7 mouse cellular contexts compared by ENCODE assay signal in the genomic region with DNA sequence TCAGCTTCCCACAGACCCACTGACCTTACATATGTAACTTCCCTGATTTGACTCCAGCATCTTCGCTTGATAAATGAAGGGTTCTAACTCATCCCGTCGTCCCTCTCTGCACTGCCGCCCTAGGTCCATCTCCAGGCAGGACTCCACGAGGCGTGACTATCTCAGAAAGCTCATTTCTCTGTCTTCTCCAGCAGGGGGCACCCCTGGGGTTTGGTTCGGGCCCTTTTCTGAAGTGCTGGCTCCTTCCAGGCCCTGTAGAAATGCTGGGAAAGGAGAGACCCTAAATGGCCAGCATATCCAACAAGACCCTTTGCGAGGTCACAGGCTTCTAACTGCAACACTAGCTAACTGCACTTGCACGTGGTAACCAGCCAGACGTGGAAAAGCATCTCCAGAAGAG. TPM values are rescaled to one million over a fixed set of nuclear protein-coding genes. Genes with fewer than 3 reads are reported as not detected.
DNase-seq lines count a peak whose midpoint lies in the region; ATAC-seq and TF ChIP-seq lines count a peak whose summit lies in the region.

No protein-coding gene starts in this region.

- no peaks in the 10 kb centered on the region for H3K36me3 ChIP-seq in hindbrain, embryonic 14.5 days (replicated peaks; ENCODE audit: control insufficient read depth, insufficient read depth)
- H3K36me3 ChIP-seq in midbrain, embryonic 11.5 days (ENCODE audit: control insufficient read depth, insufficient read depth, low read length): no peaks in the 10 kb centered on the region

- peaks cover 6% of the 10 kb centered on the region; the same call in 1 of the 2 replicates for H3K9me3 ChIP-seq in hindbrain, embryonic 14.5 days (ENCODE audit: control insufficient read depth, low read length)
- H3K9me3 ChIP-seq in midbrain, embryonic 11.5 days (ENCODE audit: control insufficient read depth, low read length): no peaks in the 10 kb centered on the region

- intact Hi-C loops in left cerebral cortex, postnatal 25 days (cut with DNase I): loop anchor here (2.0 kb wide), 1 partner anchor 101 kb away; no protein-coding TSS in a partner anchor

- H3K4me1 ChIP-seq in cerebellum, adult 2 months (ENCODE audit: control insufficient read depth, insufficient read depth, low read length): no peaks in the 10 kb centered on the region
- H3K4me1 ChIP-seq in hindbrain, embryonic 14.5 days (replicated peaks; ENCODE audit: control insufficient read depth, insufficient read depth, low read length): no peaks in the 10 kb centered on the region
- H3K4me1 ChIP-seq in midbrain, embryonic 11.5 days (ENCODE audit: control insufficient read depth, insufficient read depth, low read length): no peaks in the 10 kb centered on the region

- no peaks in the 10 kb centered on the region for H3K27me3 ChIP-seq in cerebellum, adult 2 months (ENCODE audit: control insufficient read depth, insufficient read depth, low read length)
- H3K27me3 ChIP-seq in hindbrain, embryonic 14.5 days (ENCODE audit: control insufficient read depth, insufficient read depth, low read length): no peaks in the 10 kb centered on the region
- H3K27me3 ChIP-seq in midbrain, embryonic 11.5 days (ENCODE audit: control insufficient read depth, insufficient read depth, low read length): no peaks in the 10 kb centered on the region

- H3K4me2 ChIP-seq in hindbrain, embryonic 14.5 days (replicated peaks): no peak overlapping the region
- H3K4me2 ChIP-seq in midbrain, embryonic 11.5 days: no peak overlapping the region

- TF ChIP-seq CTCF in cerebellum, adult 2 months (IDR thresholded peaks at IDR 0.05; ENCODE audit: borderline replicate concordance, insufficient read depth, low read depth, low read length): peak; percentile 27; the same call in 1 of the 2 replicates

- no peak overlapping the region for H3K9ac ChIP-seq in hindbrain, embryonic 14.5 days
- no peak overlapping the region for H3K9ac ChIP-seq in midbrain, embryonic 11.5 days (ENCODE audit: low read length)

- ATAC-seq in hindbrain, embryonic 14.5 days (ENCODE audit: low FRiP score): peak; percentile 55; the same call in 1 of the 2 replicates
- ATAC-seq in midbrain, embryonic 11.5 days (ENCODE audit: low FRiP score): peak; percentile 75

- no peak overlapping the region for H3K4me3 ChIP-seq in cerebellum, adult 2 months (replicated peaks; ENCODE audit: insufficient read depth, low read depth, low read length)
- H3K4me3 ChIP-seq in hindbrain, embryonic 14.5 days (replicated peaks; ENCODE audit: low read length): no peak overlapping the region
- H3K4me3 ChIP-seq in midbrain, embryonic 11.5 days (ENCODE audit: low read depth, low read length): no peak overlapping the region

- H3K27ac ChIP-seq in cerebellum, adult 2 months (ENCODE audit: insufficient read depth, low read length): no peak overlapping the region
- no peak overlapping the region for H3K27ac ChIP-seq in hindbrain, embryonic 14.5 days
- no peak overlapping the region for H3K27ac ChIP-seq in midbrain, embryonic 11.5 days (ENCODE audit: low read depth, low read length)

- peak; percentile 86 for DNase-seq in R1 (ENCODE audit: low read depth, low spot score)
- DNase-seq in cerebellum, adult 2 months: peak; percentile 18 to 24
- peak; percentile 14 to 45 for DNase-seq in frontal cortex, postnatal 14 days (ENCODE audit: low spot score in 2 of 2)
- peak; percentile 59 for DNase-seq in hindbrain, embryonic 14.5 days (ENCODE audit: low spot score)
- DNase-seq in left cerebral cortex, postnatal 25 days (ENCODE audit: low spot score in 2 of 2): peak; percentile 30 to 58
- peak; percentile 94 for DNase-seq in midbrain, embryonic 11.5 days (ENCODE audit: low spot score, missing footprints)
- peak; percentile 24 to 50 for DNase-seq in spleen, postnatal 14 days (ENCODE audit: low spot score in 2 of 2)

- WGBS in cerebellum, adult 2 months: 9% methylated on average over 10 of the region's 10 CpGs
- WGBS in hindbrain, embryonic 14.5 days: 7% methylated on average over 10 of the region's 10 CpGs
- 5% methylated on average over 10 of the region's 10 CpGs for WGBS in midbrain, embryonic 11.5 days

- TF ChIP-seq POLR2A in cerebellum, adult 2 months (IDR thresholded peaks at IDR 0.05; ENCODE audit: borderline replicate concordance, insufficient read depth, low read length): no peak

RNA-seq across cellular contexts. Expression of a gene that starts 31.7 kb away (rescaled TPM):
- polyA plus RNA-seq in cerebellum, adult 2 months (2012; rRNA removed): 4.9 and 5.8 TPM in 2 replicates
- polyA plus RNA-seq in hindbrain, embryonic 14.5 days (2014; fragmentation: Nextera tagmentation; extraction: Ambion mirVana): 54.8 and 76.0 TPM in 2 replicates
- total RNA-seq in left cerebral cortex, postnatal 25 days (2021): 1 to 10 TPM; 2.4 to 2.5 TPM
- polyA plus RNA-seq in midbrain, embryonic 11.5 days (2014; fragmentation: Nextera tagmentation; extraction: Ambion mirVana): 88.4 and 96.4 TPM in 2 replicates

RNA-seq across cellular contexts. Expression of a gene that starts 43.7 kb away (rescaled TPM):
- polyA plus RNA-seq in cerebellum, adult 2 months (2012; rRNA removed): 0.72 and 0.93 TPM in 2 replicates
- polyA plus RNA-seq in hindbrain, embryonic 14.5 days (2014; fragmentation: Nextera tagmentation; extraction: Ambion mirVana): 1.1 and 1.2 TPM in 2 replicates
- total RNA-seq in left cerebral cortex, postnatal 25 days (2021): under 1 TPM; 0.80 to 0.87 TPM
- polyA plus RNA-seq in midbrain, embryonic 11.5 days (2014; fragmentation: Nextera tagmentation; extraction: Ambion mirVana): 1.7 and 1.8 TPM in 2 replicates

Comparison
In these comparisons a context has a peak if more than half of its experiments do, and no peak if none do; other contexts are left out.
1. DNase-seq: peak in every context shown above with its lines; median percentile 94 in midbrain, embryonic 11.5 days; 86 in R1; 59 in hindbrain, embryonic 14.5 days; 44 in left cerebral cortex, postnatal 25 days; 37 in spleen, postnatal 14 days; 30 in frontal cortex, postnatal 14 days; 21 in cerebellum, adult 2 months.